Mouse (Mus musculus): Measurements from ENCODE around the gene Gm8265.
"Not testable (repeated sequence)": the region's sequence is repeated elsewhere in the genome, so short reads cannot be mapped to it uniquely, and the experiment has no call there.

Gene Gm8265

GRCm38 (mm10) chr14:5632928-5633327, at the start of gene Gm8265:
Gm8265 (minus strand) TSS chr14:5633028.
- not testable (repeated sequence) for DNase-seq (ENCODE audit: inconsistent ontology term)
